Mouse (Mus musculus): ENCODE measurements around the gene Spag17.

Gene Spag17

GRCm38 (mm10) chr3:100162315-100163105 is 277.3 kb downstream of the Spag17 start, which contains the start of the genes Gdap2 and Wdr3:
Gene Gdap2, plus strand, starts transcription at chr3:100162381.
Gene Wdr3, minus strand, starts transcription at chr3:100162407.
- DNase-seq (ENCODE audit: low read depth, low spot score): peak; percentile 98

GRCm38 (mm10) chr3:100163556-100163955 is 278.4 kb downstream of the Spag17 start:
- no peak for DNase-seq (ENCODE audit: low read depth, low spot score)

- DNase-seq (ENCODE audit: low read depth, low spot score): no peak
Observed at GRCm38 (mm10) chr3:100164991-100165390, 279.8 kb downstream of the Spag17 start.

- no peak for DNase-seq (ENCODE audit: low read depth, low spot score)
Observed at GRCm38 (mm10) chr3:100176031-100176430, 290.8 kb downstream of the Spag17 start.

GRCm38 (mm10) chr3:100180471-100180870 is 295.3 kb downstream of the Spag17 start:
- DNase-seq (ENCODE audit: low read depth, low spot score): no peak

GRCm38 (mm10) chr3:100189444-100189843 is 304.2 kb downstream of the Spag17 start:
- DNase-seq (ENCODE audit: low read depth, low spot score): peak; percentile 86

- DNase-seq (ENCODE audit: low read depth, low spot score): no peak
Observed at GRCm38 (mm10) chr3:100189861-100190260, 304.7 kb downstream of the Spag17 start.

Measured in brain, adult 2 months (tissue).